Mouse (Mus musculus) intestine, embryonic 14.5 days (tissue): Measurements from ENCODE around the gene 3300002I08Rik. TPM values are rescaled to one million over a fixed set of nuclear protein-coding genes. Genes with fewer than 3 reads are reported as not detected.
"Not testable (repeated sequence)": the region's sequence is repeated elsewhere in the genome, so short reads cannot be mapped to it uniquely, and the experiment has no call there.

Experiments
- ATAC-seq: fragments of 200-750 bp; cut with Nextera tagmentation; replicated peaks from 2 replicates; pipeline ENCODE4 v1.8.0; 2017; ENCODE audit warnings: low read depth, moderate number of reproducible peaks, moderate TSS enrichment, moderate library complexity; ENCODE audit not compliant: low FRiP score, low TSS enrichment
- DNase-seq: peaks from one replicate; pipeline ENCODE4 v3.0.0-alpha.2; 2018; ENCODE audit warnings: low spot score
- H3K27ac ChIP-seq: fragments of 300-500 bp; sonication (generic); 2 replicates; pipeline ENCODE4 v1.5.1; 2014; ENCODE audit warnings: low read depth, mild to moderate bottlenecking, control low read depth
- H3K27me3 ChIP-seq: fragments of 300-500 bp; sonication (generic); replicated peaks from 2 replicates; pipeline ENCODE4 v1.6.1; 2014; ENCODE audit warnings: low read length, control low read depth; ENCODE audit not compliant: control insufficient read depth, insufficient read depth
- H3K36me3 ChIP-seq: fragments of 300-500 bp; sonication (generic); 2 replicates; pipeline ENCODE4 v1.6.1; 2014; ENCODE audit warnings: low read length, control low read depth; ENCODE audit not compliant: control insufficient read depth, insufficient read depth
- H3K4me1 ChIP-seq: fragments of 300-500 bp; sonication (generic); replicated peaks from 2 replicates; pipeline ENCODE4 v1.6.1; 2014; ENCODE audit warnings: low read length, control low read depth, mixed read lengths; ENCODE audit not compliant: control insufficient read depth, insufficient read depth
- H3K4me2 ChIP-seq: fragments of 300-500 bp; sonication (generic); 2 replicates; pipeline ENCODE4 v1.6.1; 2014; ENCODE audit warnings: low read length
- H3K4me3 ChIP-seq: fragments of 300-500 bp; sonication (generic); 2 replicates; pipeline ENCODE4 v1.5.1; 2014; ENCODE audit warnings: low read depth, low read length, control low read depth, mixed read lengths
- H3K9ac ChIP-seq: fragments of 300-500 bp; sonication (generic); 2 replicates; pipeline ENCODE4 v1.6.1; 2014; ENCODE audit warnings: mild to moderate bottlenecking, low read length
- H3K9me3 ChIP-seq: fragments of 300-500 bp; sonication (generic); 2 replicates; pipeline ENCODE4 v1.6.1; 2016; ENCODE audit warnings: low read length, control low read depth; ENCODE audit not compliant: control insufficient read depth
- WGBS: fragments of 180-500 bp; shearing (Covaris S2); extraction: QIAGEN DNeasy Blood & Tissue Kit; methylation state at CpG from one replicate; pipeline ENCODE4 v1.1.7; 2014; 5-methylcytosine and 5-hydroxymethylcytosine counted together
- polyA plus RNA-seq: library from polyadenylated mRNA; unstranded; fragments of >200 nt; fragmentation: Nextera tagmentation; extraction: Ambion mirVana; gene quantifications from 2 replicates; pipeline ENCODE4 v1.2.1, GENCODE M21; 2014

3300002I08Rik gene
- polyA plus RNA-seq, 1 experiment from 2014 or later = 6.9 TPM

DNA sequence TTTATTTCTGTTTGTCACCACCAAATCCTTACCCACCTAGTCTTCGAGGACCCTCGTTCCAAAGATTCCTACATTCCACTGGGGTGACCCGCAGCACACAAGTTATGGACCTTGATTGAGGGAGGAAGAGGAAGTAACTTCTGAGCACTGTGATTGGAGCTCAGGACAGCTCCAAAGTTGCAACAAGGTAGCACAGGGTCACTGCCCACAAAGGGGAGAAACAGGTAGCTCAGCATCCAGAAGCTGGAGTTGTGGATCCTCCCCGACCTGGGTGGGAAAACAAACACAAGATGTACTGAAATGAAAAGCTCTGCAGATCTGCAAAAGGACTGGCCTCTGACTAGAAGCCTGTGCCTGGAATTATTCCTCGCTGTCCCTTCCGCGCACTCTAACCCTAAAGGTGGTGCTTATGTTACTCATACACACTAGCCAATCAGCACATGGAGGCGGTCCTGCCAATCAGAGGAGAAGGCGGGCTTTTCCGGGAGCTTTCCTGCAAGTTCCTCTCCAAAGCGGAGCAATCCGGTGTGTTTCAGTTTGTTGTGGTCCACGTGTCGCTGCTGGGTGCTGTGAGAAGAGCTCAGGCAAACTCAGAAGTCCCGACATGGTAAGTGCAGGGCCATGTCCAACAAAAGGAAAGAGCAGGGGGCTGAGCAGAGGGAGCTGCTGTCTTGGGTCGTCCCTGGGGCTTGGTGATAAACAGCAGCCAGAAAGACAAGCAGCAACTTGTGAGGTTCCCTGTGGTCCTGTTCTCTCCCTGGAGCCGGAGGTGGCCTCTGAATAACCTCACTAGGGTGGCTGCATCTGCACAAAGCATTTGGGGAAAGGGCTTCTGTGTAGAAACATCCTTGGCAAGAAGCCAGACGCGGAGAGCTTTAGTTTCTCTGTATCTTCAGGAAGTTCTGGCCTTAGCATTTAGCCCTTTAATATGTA is 51.3 kb downstream of the 3300002I08Rik start:
- H3K9ac ChIP-seq = peak overlapping the region; percentile 60
- H3K36me3 ChIP-seq, H3K27me3 ChIP-seq, H3K9me3 ChIP-seq, H3K4me1 ChIP-seq: not testable (repeated sequence)
- DNase-seq = peak; percentile 89
- peak overlapping the region; percentile 76 for H3K27ac ChIP-seq
- H3K4me2 ChIP-seq = peak overlapping the region; percentile 63
- WGBS = 8% methylated on average over 19 of the region's 19 CpGs
- ATAC-seq = peak; percentile 99
- H3K4me3 ChIP-seq = peak overlapping the region; percentile 51

DNA sequence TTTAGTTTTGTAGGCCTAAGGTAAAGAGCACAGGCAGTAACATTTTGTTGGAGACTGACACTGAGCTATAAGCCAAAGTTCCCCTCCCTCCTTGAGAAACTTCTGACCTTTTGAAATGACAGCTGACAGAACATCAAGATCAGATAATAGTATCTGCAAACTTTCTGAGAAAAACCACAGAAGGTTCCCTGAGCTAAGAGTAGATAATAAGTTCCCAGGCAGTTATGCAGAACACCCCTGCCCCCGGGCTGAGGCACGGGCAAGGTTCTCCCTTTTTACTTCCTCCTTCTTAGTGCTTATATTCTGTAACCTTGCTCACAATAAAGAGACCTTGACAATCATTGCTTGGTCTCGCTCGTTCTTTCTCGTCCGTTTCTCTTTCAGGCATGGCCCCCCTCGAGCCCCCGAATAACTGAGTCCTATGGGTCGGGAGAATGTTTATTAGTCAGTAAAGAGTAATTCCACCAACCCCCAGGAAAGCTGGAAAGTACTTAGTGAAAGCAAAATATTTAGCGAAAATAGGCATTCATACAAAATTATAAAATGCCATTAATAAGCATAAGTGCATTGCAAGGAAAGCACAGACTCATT is 55.3 kb downstream of the 3300002I08Rik start:
- DNase-seq (no peak), ATAC-seq (no peak)
- WGBS = 86% methylated on average over 10 of the region's 10 CpGs
- no peaks in the 10 kb centered on the region for H3K9me3 ChIP-seq
- H3K36me3 ChIP-seq = no peaks in the 10 kb centered on the region
- no peak overlapping the region for H3K9ac ChIP-seq
- H3K27me3 ChIP-seq = no peaks in the 10 kb centered on the region
- no peak overlapping the region for H3K4me3 ChIP-seq
- no peak overlapping the region for H3K4me2 ChIP-seq
- no peak overlapping the region for H3K27ac ChIP-seq
- H3K4me1 ChIP-seq = no peaks in the 10 kb centered on the region

- no peaks in the 10 kb centered on the region for H3K4me1 ChIP-seq
- no peaks in the 10 kb centered on the region for H3K9me3 ChIP-seq
- ATAC-seq (no peak), DNase-seq (no peak)
- H3K4me3 ChIP-seq = no peak overlapping the region
- H3K27me3 ChIP-seq = no peaks in the 10 kb centered on the region
- no peak overlapping the region for H3K4me2 ChIP-seq
- no peak overlapping the region for H3K9ac ChIP-seq
- H3K36me3 ChIP-seq = no peaks in the 10 kb centered on the region
- 50% methylated on average over 1 of the region's 1 CpGs for WGBS
- no peak overlapping the region for H3K27ac ChIP-seq
Measured at GRCm38 (mm10) chr2:150299096-150299495, 63.5 kb downstream of the 3300002I08Rik start.

DNA sequence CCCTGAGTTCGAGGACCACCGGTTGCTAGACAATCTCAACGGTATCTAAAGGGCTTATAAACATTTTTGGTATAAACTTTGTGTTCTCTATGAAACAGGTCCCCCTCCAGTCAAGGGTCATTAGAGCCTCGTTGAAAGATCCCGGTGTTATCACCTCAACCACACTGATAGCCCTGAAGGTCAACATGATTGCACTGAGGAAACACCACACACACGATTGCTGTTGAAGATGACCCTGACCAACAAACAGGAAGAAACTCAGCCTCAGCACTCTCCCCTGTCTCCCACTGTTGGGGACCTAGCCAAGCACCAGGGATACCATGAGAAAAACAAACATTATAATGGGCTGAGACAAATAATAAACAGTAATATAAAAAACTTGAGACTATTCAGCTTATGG is 68.9 kb downstream of the 3300002I08Rik start:
- Histone ChIP-seq H3K27ac (no peak overlapping the region), H3K27me3 (no peaks in the 10 kb centered on the region), H3K9ac (no peak overlapping the region), H3K4me2 (no peak overlapping the region), H3K4me1 (no peaks in the 10 kb centered on the region), H3K36me3 (no peaks in the 10 kb centered on the region), H3K9me3 (no peaks in the 10 kb centered on the region), H3K4me3 (no peak overlapping the region)
- 81% methylated on average over 6 of the region's 6 CpGs for WGBS
- DNase-seq (no peak), ATAC-seq (no peak)

Other genes with a start within 250 kb of the 3300002I08Rik start
- gene Zfp120, start 226.1 kb downstream of the 3300002I08Rik start, polyA plus RNA-seq = 7.8 and 8.9 TPM in 2 replicates
- gene Gm10770, start 183.1 kb downstream of the 3300002I08Rik start, polyA plus RNA-seq = not detected in 2 replicates
- not detected in 2 replicates for gene Gm14139, start 181.0 kb downstream of the 3300002I08Rik start, polyA plus RNA-seq
- 10.2 and 12.7 TPM in 2 replicates for gene Zfp937, start 144.7 kb downstream of the 3300002I08Rik start, polyA plus RNA-seq
- gene Gm21994, start 107.2 kb downstream of the 3300002I08Rik start, polyA plus RNA-seq = 3.9 and 4.2 TPM in 2 replicates
- not detected in 2 replicates for gene Gm14124, start 105.2 kb downstream of the 3300002I08Rik start, polyA plus RNA-seq
- 1.3 and 2.7 TPM in 2 replicates for gene Gm10130, start 39.1 kb downstream of the 3300002I08Rik start, polyA plus RNA-seq
- 7.1 and 7.7 TPM in 2 replicates for gene Zfp442, start 88.7 kb upstream of the 3300002I08Rik start, polyA plus RNA-seq
- gene Zfp345, start 122.3 kb upstream of the 3300002I08Rik start, polyA plus RNA-seq = 0.07 and 0.16 TPM in 2 replicates
- 0.55 TPM in 2 replicates for gene Cst7, start 207.7 kb upstream of the 3300002I08Rik start, polyA plus RNA-seq
- 36.2 and 40.8 TPM in 2 replicates for gene Apmap, start 245.8 kb upstream of the 3300002I08Rik start, polyA plus RNA-seq